In the genomic region with DNA sequence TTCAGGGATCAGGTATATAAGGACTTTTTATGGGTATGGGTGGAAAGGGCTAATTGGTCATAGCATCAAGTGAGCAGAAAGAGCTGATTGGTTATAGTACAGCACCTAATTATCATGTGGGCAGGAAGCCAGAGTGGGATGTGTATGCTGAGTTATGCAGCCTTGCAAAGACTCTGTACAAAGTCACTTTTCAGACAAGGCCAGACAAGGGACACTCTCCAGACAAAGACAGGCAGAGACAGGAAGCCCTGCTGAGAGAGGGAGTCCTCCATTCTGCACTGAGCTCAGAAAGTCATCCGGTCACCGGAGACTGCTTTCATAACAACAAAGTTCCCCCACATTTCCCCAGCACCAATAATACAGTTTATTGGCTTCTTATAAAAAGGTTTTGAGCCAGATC, we compare ENCODE assay signal across 16 mouse cellular contexts.
"Had no signal": no experiment of that assay in that cellular context is flagged by ENCODE, and none has a peak within 500 bp of the region (broad histone marks: within the 10 kb centered on the region; RNA-seq: fewer than 3 reads in every experiment).

No protein-coding gene starts in this region.

- H3K9me3 ChIP-seq: limb, embryonic 10.5 days; limb, embryonic 13.5 days; liver, embryonic 12.5 days; liver, embryonic 15.5 days had no signal

- H3K9ac ChIP-seq: limb, embryonic 13.5 days; liver, embryonic 12.5 days; liver, embryonic 15.5 days had no signal

- DNase-seq: kidney, postnatal 25 days; layer of hippocampus, adult 9-11 months; liver; lung, adult 18-20 months; lung, postnatal 4 days; midbrain, embryonic 14.5 days; thymus, adult 18-20 months; thymus, postnatal 36 days had no signal

- H3K27me3 ChIP-seq: liver, embryonic 12.5 days; liver, embryonic 15.5 days had no signal

- H3K36me3 ChIP-seq: limb, embryonic 10.5 days; limb, embryonic 13.5 days; liver, embryonic 12.5 days; liver, embryonic 15.5 days had no signal

- H3K4me2 ChIP-seq: limb, embryonic 13.5 days; liver, embryonic 12.5 days; liver, embryonic 15.5 days; midbrain, embryonic 11.5 days had no signal

- H3K27ac ChIP-seq: kidney, postnatal 0 days; layer of hippocampus, adult 2 months; limb, embryonic 10.5 days; limb, embryonic 13.5 days; liver, embryonic 12.5 days; liver, embryonic 15.5 days had no signal

- H3K4me1 ChIP-seq: liver, embryonic 12.5 days; liver, embryonic 15.5 days had no signal

- ATAC-seq: liver, embryonic 12.5 days; lung, postnatal 0 days had no signal

- H3K4me3 ChIP-seq: layer of hippocampus, adult 2 months; limb, embryonic 10.5 days; limb, embryonic 13.5 days; liver, embryonic 12.5 days; liver, embryonic 15.5 days had no signal
